Mouse (Mus musculus) CD4-positive helper T cell, adult 2 months (primary cell): ENCODE results near the gene Mybpc1.

Experiments used
- DNase-seq: peaks from one replicate; pipeline ENCODE4 v3.0.0-alpha.2; 2012; ENCODE audit warnings: low read depth, missing footprints, low spot score

Mybpc1 gene

GRCm38 (mm10) chr10:88604943-88605342 lies at the start of gene Mybpc1:
Gene Mybpc1 (minus strand): TSS chr10:88605152.
- no peak for DNase-seq

GRCm38 (mm10) chr10:88645448-88645847 lies 40.5 kb upstream of the Mybpc1 start:
- DNase-seq: no peak

- DNase-seq: no peak
Observed at GRCm38 (mm10) chr10:88631330-88631953, 26.5 kb upstream of the Mybpc1 start.

DNA sequence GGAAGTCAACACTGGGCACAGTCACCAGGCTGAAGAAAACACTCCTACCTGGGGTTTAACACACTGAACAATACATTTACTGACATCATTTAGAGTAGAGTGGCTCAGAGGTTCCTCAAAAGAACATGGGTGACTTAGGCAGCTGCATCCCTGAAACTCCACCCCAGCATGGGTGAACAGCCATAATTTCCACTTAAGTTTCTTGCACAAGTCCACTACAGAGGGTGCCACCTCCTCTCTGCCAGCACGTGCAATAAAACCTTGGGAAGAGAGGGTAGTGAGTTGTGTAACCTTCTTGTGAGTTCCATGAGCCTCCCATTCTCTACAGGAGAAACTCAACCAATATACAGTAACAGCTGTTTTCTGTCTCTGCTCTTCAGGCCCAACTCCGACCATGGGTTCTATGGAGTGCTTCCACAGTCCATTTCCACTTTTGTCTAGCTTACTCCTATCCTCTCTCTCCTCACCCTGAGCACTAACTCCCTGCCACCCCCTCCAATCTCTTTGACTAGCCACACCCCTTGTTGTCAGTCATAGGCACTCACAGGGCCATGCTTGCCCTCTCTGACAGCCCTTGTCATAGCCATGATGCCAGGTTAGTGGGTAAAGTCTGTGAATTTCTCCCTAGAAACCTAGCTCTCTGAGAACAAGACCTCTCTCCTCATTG lies 25.8 kb upstream of the Mybpc1 start:
- DNase-seq: no peak

DNA sequence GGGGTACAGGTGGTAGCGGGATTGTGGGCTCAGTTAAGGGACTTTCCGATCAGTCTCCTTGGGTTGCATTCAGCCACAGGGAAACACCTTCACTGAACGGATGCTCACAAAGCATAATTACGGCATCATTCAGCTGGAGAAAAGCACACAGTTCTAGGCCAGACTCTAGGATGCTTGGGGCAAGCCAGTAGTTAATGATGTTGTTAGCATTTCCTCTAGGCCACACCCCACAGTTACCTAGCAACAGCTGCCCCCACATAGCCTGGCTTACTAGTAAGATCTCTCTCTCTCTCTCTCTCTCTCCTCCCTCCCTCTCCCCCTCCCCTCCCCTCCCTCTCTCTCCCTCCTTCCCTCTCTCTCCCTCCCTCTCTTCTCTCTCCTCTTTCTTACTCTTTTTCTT lies 22.1 kb upstream of the Mybpc1 start:
- no peak for DNase-seq

DNA sequence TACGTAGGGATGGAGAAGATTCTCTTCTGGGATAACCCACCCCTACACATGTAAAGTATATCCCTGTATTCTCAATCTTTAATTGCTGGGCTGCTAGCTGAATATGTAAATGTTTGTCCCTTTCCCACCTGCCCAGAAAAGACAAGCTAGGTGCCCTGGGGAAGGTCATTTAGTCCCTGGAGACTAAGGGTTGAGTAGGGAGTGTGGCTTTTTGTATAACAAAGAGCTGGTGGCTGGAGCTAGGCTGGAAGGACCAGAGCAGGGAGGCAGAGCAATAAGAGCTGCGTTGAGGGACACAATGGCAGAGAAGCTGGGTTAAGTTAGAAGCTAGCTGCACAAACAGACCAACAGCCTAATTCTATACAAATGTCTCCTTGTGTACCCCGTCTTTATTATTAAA lies 21.2 kb upstream of the Mybpc1 start:
- no peak for DNase-seq

DNA sequence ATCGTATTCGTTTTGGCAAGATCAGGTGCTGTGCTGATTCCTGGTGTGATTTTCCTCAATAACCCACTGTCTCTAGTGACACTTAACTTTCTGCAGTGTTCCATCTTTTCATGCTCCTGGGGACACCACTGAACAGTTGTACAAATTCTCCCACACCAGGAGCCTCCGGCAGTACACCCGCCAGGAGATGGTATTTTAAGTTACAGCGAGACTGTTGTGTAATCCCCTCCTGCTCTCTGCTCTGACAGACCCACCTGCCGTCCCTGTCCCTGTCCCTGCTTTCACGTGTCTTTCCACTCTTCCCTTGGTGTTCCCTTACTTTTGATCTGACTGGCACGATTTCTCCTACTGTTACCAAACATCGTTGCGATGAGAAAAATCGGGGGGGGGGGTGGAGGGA lies 19.3 kb upstream of the Mybpc1 start:
- DNase-seq: no peak

DNA sequence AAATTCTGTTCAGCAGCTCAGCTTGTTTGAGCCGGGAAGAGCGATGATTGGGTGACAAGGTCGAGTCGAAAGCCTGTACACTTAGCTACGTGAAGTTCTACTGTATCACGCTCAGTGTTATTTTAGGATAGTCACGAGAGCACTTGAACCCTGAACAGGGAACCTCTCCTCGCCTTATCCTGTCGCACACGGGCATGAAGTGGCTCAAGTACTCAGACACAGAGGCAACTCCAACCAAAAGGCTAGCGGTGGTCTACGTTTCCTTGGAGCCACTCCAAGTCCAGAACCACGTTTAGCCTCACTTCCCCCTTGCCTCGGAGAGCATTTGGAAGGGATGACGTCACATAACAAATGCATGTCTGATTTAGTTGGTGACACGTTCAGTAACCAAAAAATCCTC lies 17.7 kb upstream of the Mybpc1 start:
- DNase-seq: no peak

DNA sequence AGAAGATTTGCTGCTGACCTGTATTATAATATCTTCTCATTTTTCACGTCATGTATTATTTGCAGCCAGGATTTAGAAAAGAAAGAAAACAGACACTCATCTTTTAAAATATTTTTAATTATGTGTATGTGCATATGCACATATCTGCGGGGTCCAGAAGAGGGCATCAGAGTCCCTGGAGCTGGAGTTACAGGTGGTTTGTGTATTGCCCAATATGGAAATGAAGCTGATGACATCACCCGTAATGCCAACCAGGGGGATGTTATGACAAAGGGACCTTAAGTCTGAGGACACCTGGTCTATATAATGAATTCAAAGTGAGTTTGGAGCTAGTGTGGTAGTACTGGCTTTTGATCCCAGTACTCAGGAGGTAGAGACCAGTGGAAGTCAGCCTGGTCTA lies 15.9 kb upstream of the Mybpc1 start:
- DNase-seq: no peak

GRCm38 (mm10) chr10:88613051-88613450 lies 8.1 kb upstream of the Mybpc1 start:
- DNase-seq: no peak

GRCm38 (mm10) chr10:88606686-88607085 lies 1.7 kb upstream of the Mybpc1 start:
- no peak for DNase-seq

DNA sequence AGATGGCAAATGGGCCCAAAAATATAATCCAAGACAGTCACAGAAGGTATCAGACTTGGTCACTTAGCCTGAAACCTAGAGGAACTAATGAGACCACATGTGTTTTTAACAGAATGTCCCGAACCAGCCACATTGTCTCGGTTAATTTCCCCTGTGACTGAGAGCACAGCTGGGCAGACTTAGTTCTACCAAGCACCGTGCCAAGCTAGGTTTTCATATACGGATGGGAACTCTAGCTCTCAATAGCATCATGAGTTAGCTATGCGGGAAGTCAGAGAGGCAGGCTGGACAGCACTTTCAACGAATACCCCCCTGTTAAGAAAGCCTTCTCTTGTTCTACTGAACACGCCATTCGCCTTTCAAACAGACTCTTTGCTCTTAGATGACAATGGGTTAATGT lies 1.1 kb upstream of the Mybpc1 start:
- DNase-seq: no peak

DNA sequence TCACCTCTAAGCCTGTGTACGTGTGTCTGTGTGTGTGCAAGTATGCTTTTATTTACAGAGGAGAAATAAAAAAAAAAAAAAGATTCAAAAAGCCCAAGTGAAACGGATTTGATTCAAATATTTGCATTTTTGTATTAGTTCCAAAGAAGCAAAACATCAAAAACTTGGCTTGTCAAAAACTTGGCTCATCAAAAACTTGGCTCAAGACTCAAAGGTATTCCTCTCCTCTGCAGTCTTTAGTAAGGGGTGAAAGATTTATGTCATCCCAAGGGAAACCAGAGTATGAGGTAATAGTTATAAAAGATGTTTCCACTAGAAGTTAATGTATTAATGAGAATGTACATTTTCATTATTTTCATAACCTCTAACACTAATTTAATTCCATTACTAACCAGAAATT lies 1.2 kb downstream of the Mybpc1 start:
- DNase-seq: no peak

- no peak for DNase-seq
Observed at GRCm38 (mm10) chr10:88603256-88603655, 1.7 kb downstream of the Mybpc1 start.

GRCm38 (mm10) chr10:88600591-88600990 lies 4.4 kb downstream of the Mybpc1 start:
- DNase-seq: no peak

- no peak for DNase-seq
Observed at GRCm38 (mm10) chr10:88592316-88592715, 12.6 kb downstream of the Mybpc1 start.

DNA sequence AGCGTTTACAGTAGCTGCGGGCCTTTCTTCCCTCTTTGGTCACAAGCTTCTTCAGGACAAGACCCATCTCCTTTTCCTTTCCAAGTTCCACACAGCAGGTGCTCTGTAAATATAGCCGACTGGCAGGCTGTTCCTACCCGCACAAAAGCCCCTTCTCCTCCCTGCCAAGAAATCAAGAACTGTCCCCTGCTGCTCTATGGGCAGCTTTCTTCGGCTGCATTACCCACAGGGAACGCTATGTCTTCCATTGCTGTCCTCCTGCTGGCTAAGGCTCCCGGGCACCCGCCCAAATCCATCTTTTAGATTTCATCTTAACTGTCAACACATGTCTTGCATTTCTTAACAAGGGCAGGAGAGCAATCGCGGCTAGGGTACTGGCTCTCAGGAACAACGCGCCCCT lies 13.9 kb downstream of the Mybpc1 start:
- no peak for DNase-seq

GRCm38 (mm10) chr10:88584469-88584868 lies 20.5 kb downstream of the Mybpc1 start:
- peak; percentile 85 for DNase-seq

- no peak for DNase-seq
Observed at GRCm38 (mm10) chr10:88580786-88581185, 24.2 kb downstream of the Mybpc1 start.

- DNase-seq: no peak
Observed at GRCm38 (mm10) chr10:88578651-88579050, 26.3 kb downstream of the Mybpc1 start.

DNA sequence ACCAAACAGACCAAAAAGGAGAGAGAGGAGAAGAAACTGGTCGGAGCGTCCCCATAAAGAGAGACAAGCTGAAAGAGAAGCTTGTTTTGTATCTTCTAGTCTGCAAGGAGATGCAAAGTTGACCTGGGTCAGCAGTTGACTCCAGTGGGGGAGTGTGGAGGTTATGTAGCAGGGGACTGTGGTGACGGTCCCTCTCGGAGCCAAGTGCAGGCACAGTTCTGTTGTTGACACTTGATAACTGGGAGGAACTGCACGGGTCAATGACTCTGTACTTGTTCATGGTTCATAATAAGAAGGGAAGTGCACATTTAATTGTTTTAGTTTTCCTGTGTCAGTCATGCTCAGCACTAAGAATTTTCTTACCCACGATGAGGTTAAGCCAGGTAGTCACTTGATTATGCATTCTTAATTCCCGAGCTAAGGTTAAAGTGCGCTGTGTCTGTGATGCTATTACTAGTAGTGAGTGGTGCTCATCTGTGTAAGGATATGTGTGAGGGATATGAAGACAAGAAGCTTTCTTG lies 30.8 kb downstream of the Mybpc1 start:
- DNase-seq: no peak

DNA sequence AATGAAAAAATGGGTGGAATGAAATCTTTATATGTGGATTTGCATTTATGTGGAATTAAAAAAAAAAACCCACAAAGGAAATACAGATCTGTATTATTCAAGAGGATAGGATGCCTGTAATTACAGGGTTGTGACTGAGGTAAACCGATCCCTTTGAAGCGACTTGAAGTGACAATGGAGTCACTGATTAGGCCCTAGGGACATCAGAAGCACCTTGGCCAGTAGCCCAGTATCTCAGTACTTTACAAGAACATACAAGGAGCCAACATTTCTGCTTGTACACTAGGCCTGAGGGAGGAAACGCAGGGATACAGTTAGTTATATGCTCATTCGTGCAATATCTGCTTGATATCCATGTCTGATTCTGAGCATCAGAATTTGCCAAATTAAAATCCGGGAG lies 32.8 kb downstream of the Mybpc1 start:
- no peak for DNase-seq

- DNase-seq: no peak
Observed at GRCm38 (mm10) chr10:88557046-88557445, 47.9 kb downstream of the Mybpc1 start.
